Mouse (Mus musculus) spleen, postnatal 0 days (tissue): ENCODE data around the gene Ncoa5. TPM values are rescaled to one million over a fixed set of nuclear protein-coding genes. Genes with fewer than 3 reads are reported as not detected.

Experiments used
- polyA plus RNA-seq: library from polyadenylated mRNA; unstranded; fragments of >200 nt; fragmentation: Nextera tagmentation; extraction: Ambion mirVana; gene quantifications from 2 replicates; pipeline ENCODE4 v1.2.1, GENCODE M21; 2015

The Ncoa5 gene
- polyA plus RNA-seq, result 24.0 and 24.4 TPM in 2 replicates

DNA sequence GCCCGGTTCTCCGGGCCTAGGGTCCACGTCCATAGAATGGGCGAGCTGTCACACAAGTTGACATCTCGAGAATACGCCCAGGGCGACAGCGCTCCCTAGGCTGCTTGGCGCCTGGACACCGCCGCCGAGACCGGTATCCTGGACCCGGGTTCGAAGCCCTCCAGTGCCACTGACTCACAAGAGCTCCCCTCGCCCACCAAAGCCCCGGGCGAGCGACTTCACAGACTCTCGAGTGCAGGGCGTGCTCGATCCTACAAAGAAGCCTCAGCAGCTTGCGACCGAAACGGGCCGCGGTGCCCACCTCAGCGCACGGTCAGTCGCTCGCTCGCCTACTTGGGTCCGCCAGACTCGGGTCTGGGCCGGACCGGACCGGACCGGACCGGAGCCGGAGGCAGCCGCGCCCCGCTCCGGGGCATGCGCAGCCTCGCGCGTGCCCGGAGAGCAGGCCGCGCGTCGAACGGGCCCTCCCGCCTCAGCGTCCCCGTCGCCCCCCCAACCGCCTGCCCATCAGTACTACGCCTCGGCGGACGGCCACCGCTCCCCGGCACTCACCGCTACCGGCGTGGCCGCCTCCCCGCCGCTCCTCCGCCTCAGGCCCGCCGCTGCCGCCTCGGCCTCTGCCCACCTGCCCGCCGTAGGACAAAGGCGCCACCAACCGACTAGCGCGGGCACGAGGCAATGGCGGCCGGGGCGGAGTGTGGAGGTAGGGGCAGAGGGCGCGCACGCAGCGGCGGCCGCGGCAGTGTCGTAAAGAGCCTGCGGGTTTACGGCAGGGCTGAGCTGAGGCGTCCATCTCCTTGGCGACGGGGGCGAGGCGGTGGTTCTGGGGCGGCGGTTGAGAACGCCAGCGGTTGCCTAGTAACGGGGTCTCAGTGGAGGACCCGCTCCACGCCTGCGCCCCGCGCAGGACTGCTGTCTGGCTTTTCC lies at the start of gene Ncoa5:
Gene Ncoa5, minus strand, starts transcription at position 737 of the 927 bp plus-strand sequence.

DNA sequence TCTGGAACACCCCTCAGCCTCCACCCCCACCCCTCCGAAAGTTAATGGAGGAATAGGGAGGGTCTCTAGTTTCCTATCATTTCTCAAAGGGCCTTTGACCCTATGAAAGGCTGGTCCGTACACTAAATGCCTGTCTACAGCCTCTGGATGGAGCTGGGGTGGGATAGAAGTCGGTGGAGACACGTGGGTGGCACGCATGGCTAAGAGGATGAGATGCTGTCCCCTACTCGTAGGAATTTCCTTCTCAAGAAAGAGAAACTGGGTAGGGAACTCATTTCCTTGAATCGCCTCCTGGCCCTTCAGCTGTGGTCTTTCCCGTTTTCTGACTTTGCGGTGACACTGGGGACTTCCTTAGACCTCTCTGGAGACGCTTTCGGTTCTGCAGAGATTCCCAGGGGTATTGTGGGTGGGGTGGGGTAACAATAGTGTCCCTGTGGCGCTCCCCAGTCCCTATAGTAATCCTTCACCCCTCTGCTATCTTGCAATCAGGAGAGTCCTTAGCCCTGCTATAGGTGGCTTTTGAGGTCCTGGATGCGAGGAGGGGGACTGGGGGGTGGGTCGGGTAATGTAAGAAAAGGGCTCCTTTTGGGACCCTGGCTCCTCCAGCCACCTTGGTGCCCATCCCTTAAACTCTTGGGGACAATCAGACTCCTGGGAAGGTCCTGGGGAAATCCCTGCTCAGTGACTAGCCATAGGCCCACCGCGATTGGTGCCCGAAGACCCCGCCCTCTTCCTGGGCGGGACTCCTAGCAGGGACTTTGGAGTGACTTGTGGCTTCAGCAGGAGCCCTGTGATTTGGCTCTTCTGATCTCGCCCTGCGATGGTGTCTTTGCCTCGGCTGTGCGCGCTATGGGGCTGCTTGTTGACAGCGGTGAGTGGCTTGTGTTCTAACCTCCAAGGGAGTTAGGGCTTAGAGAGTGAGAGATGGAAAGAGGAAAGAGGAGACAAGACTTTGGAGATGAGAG lies 20.5 kb upstream of the Ncoa5 start, which contains the start of gene Cd40:
Gene Cd40, plus strand, starts transcription at position 740 of the 965 bp plus-strand sequence.

DNA sequence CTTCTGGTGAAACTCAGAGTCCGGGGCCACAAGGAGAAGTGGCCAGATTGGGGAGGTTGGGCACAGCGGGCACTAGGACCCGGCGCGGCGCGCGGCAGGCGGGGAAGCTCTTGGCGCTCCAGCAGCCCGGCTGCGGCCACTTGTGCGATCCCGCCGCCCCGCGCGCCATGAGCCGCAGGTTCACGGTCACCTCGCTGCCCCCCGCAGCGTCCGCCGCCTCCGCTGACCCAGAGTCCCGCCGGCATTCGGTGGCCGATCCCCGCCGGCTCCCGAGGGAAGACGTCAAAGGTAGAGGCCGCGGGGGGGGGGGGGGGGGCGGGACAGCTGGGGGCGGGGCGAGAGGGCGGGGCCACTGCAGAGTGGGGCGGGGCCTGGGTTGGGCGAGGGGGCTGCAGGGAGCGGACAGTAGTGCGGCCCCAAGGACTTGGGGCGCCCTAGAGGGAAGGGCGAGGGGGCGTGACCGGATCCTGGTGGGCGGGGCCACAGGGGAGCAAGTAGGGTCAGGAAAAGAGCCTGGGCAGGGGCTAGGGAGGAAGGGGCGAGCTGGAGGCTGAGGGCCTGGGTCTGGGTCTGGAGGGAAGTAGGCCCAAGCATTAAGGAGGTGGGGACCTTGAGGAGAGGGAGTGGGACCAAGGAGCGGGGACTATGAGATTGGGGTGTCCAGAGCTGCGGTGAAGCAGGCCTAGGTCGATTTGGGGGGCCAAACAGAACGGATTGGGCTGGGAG lies 73.8 kb downstream of the Ncoa5 start, which contains the start of gene Slc12a5:
Gene Slc12a5, plus strand, starts transcription at position 87 of the 726 bp plus-strand sequence.

Other genes with a start within 250 kb of the Ncoa5 start
- gene Snx21, start 249.0 kb downstream of the Ncoa5 start, polyA plus RNA-seq, result 7.1 and 8.2 TPM in 2 replicates
- 18.3 and 21.1 TPM in 2 replicates for gene Acot8, start 230.0 kb downstream of the Ncoa5 start, polyA plus RNA-seq
- 4.2 and 4.7 TPM in 2 replicates for gene Zswim3, start 229.8 kb downstream of the Ncoa5 start, polyA plus RNA-seq
- 4.9 and 5.9 TPM in 2 replicates for gene Zswim1, start 212.2 kb downstream of the Ncoa5 start, polyA plus RNA-seq
- not detected in 2 replicates for gene Spata25, start 206.3 kb downstream of the Ncoa5 start, polyA plus RNA-seq
- 71.3 and 90.5 TPM in 2 replicates for gene Ctsa, start 202.0 kb downstream of the Ncoa5 start, polyA plus RNA-seq
- gene Neurl2, start 201.4 kb downstream of the Ncoa5 start, polyA plus RNA-seq, result 3.3 and 3.9 TPM in 2 replicates
- 8.5 and 12.7 TPM in 2 replicates for gene Pltp, start 177.2 kb downstream of the Ncoa5 start, polyA plus RNA-seq
- 62.6 and 71.6 TPM in 2 replicates for gene Pcif1, start 155.6 kb downstream of the Ncoa5 start, polyA plus RNA-seq
- gene Zfp335, start 123.1 kb downstream of the Ncoa5 start, polyA plus RNA-seq, result 4.5 and 5.3 TPM in 2 replicates
- gene Mmp9, start 94.1 kb downstream of the Ncoa5 start, polyA plus RNA-seq, result 88.2 and 122 TPM in 2 replicates
- 0.45 and 0.57 TPM in 2 replicates for gene Slc12a5, start 74.1 kb downstream of the Ncoa5 start, polyA plus RNA-seq
- gene Cd40, start 20.8 kb upstream of the Ncoa5 start, polyA plus RNA-seq, result 3.7 and 5.8 TPM in 2 replicates
- not detected in 2 replicates for gene 1700025C18Rik, start 55.9 kb upstream of the Ncoa5 start, polyA plus RNA-seq
- 0.07 and 0.08 TPM in 2 replicates for gene Cdh22, start 200.0 kb upstream of the Ncoa5 start, polyA plus RNA-seq